ENCODE assay signal across 10 mouse cellular contexts in genomic region chrX:143739171-143739570, GRCm38 (mm10).
DNase-seq lines count a peak whose midpoint lies in the region; ATAC-seq and TF ChIP-seq lines count a peak whose summit lies in the region.
"Had no signal": no experiment of that assay in that cellular context is flagged by ENCODE, and none has a peak within 500 bp of the region (broad histone marks: within the 10 kb centered on the region; RNA-seq: fewer than 3 reads in every experiment).

No protein-coding gene starts in this region.

- no peak overlapping the region for H3K27ac ChIP-seq in forebrain, embryonic 14.5 days (ENCODE audit: low read depth, low read length)
- H3K27ac ChIP-seq in forebrain, embryonic 15.5 days (replicated peaks): no peak overlapping the region
- H3K27ac ChIP-seq in midbrain, embryonic 14.5 days (replicated peaks; ENCODE audit: low read depth, low read length): no peak overlapping the region
- no peak overlapping the region for H3K27ac ChIP-seq in midbrain, embryonic 11.5 days (ENCODE audit: low read depth, low read length)
- no peak overlapping the region for H3K27ac ChIP-seq in kidney, postnatal 0 days
- H3K27ac ChIP-seq: heart, embryonic 15.5 days; midbrain, embryonic 12.5 days had no signal

- no peaks in the 10 kb centered on the region for H3K9me3 ChIP-seq in forebrain, embryonic 14.5 days (replicated peaks; ENCODE audit: control insufficient read depth, low read length)
- H3K9me3 ChIP-seq in forebrain, embryonic 15.5 days: no peaks in the 10 kb centered on the region
- H3K9me3 ChIP-seq in midbrain, embryonic 14.5 days (ENCODE audit: control insufficient read depth, low read length): no peaks in the 10 kb centered on the region
- no peaks in the 10 kb centered on the region for H3K9me3 ChIP-seq in midbrain, embryonic 11.5 days (ENCODE audit: control insufficient read depth, low read length)
- H3K9me3 ChIP-seq in kidney, postnatal 0 days (replicated peaks; ENCODE audit: low read length): no peaks in the 10 kb centered on the region
- H3K9me3 ChIP-seq: heart, embryonic 15.5 days; midbrain, embryonic 12.5 days had no signal

- H3K4me2 ChIP-seq in forebrain, embryonic 14.5 days (ENCODE audit: low read length): no peak overlapping the region
- no peak overlapping the region for H3K4me2 ChIP-seq in forebrain, embryonic 15.5 days (replicated peaks)
- no peak overlapping the region for H3K4me2 ChIP-seq in midbrain, embryonic 14.5 days (ENCODE audit: low read length)
- no peak overlapping the region for H3K4me2 ChIP-seq in midbrain, embryonic 11.5 days
- no peak overlapping the region for H3K4me2 ChIP-seq in kidney, postnatal 0 days (ENCODE audit: low read length)
- H3K4me2 ChIP-seq: heart, embryonic 15.5 days; midbrain, embryonic 12.5 days had no signal

- no peaks in the 10 kb centered on the region for H3K4me1 ChIP-seq in forebrain, embryonic 14.5 days (ENCODE audit: control insufficient read depth, insufficient read depth, low read length)
- no peaks in the 10 kb centered on the region for H3K4me1 ChIP-seq in forebrain, embryonic 15.5 days
- H3K4me1 ChIP-seq in midbrain, embryonic 14.5 days (ENCODE audit: control insufficient read depth, insufficient read depth, low read length): no peaks in the 10 kb centered on the region
- H3K4me1 ChIP-seq in midbrain, embryonic 11.5 days (ENCODE audit: control insufficient read depth, insufficient read depth, low read length): no peaks in the 10 kb centered on the region
- no peaks in the 10 kb centered on the region for H3K4me1 ChIP-seq in kidney, postnatal 0 days (replicated peaks; ENCODE audit: insufficient read depth, low read length)
- H3K4me1 ChIP-seq: heart, embryonic 15.5 days; midbrain, embryonic 12.5 days had no signal

- peak; percentile 69 for DNase-seq in forebrain, embryonic 14.5 days (ENCODE audit: low spot score)
- peak; percentile 76 for DNase-seq in midbrain, embryonic 14.5 days
- DNase-seq in midbrain, embryonic 11.5 days (ENCODE audit: low spot score, missing footprints): no peak
- peak; percentile 70 to 72 for DNase-seq in cerebellum, postnatal 10 days
- DNase-seq in kidney, postnatal 0 days (ENCODE audit: low spot score): peak; percentile 81
- peak; percentile 35 for DNase-seq in retina, postnatal 1 day
- DNase-seq in thymus, postnatal 10 days (ENCODE audit: low spot score in 2 of 2): no peak

- H3K9ac ChIP-seq in forebrain, embryonic 14.5 days (ENCODE audit: low read length): no peak overlapping the region
- H3K9ac ChIP-seq in forebrain, embryonic 15.5 days (replicated peaks): no peak overlapping the region
- no peak overlapping the region for H3K9ac ChIP-seq in midbrain, embryonic 14.5 days (replicated peaks; ENCODE audit: low read length)
- H3K9ac ChIP-seq in midbrain, embryonic 11.5 days (ENCODE audit: low read length): no peak overlapping the region
- no peak overlapping the region for H3K9ac ChIP-seq in kidney, postnatal 0 days (ENCODE audit: low read depth, low read length)
- H3K9ac ChIP-seq: heart, embryonic 15.5 days; midbrain, embryonic 12.5 days had no signal

- peak; percentile 65; the same call in 1 of the 2 replicates for ATAC-seq in forebrain, embryonic 14.5 days
- ATAC-seq in forebrain, embryonic 15.5 days (replicated peaks): no peak
- ATAC-seq in midbrain, embryonic 14.5 days (ENCODE audit: low FRiP score, low TSS enrichment): no peak; the same call in 1 of the 2 replicates
- ATAC-seq in midbrain, embryonic 11.5 days (ENCODE audit: low FRiP score): no peak
- no peak for ATAC-seq in kidney, postnatal 0 days (replicated peaks; ENCODE audit: low FRiP score, low read depth)

- TF ChIP-seq CTCF in kidney, postnatal 0 days (IDR thresholded peaks at IDR 0.05; ENCODE audit: low read depth): peak; percentile 75

- H3K27me3 ChIP-seq in forebrain, embryonic 14.5 days (replicated peaks; ENCODE audit: control insufficient read depth, insufficient read depth, low read length): no peaks in the 10 kb centered on the region
- H3K27me3 ChIP-seq in forebrain, embryonic 15.5 days: no peaks in the 10 kb centered on the region
- H3K27me3 ChIP-seq in midbrain, embryonic 14.5 days (ENCODE audit: control insufficient read depth, insufficient read depth, low read length): no peaks in the 10 kb centered on the region
- no peaks in the 10 kb centered on the region for H3K27me3 ChIP-seq in midbrain, embryonic 11.5 days (ENCODE audit: control insufficient read depth, insufficient read depth, low read length)
- no peaks in the 10 kb centered on the region for H3K27me3 ChIP-seq in kidney, postnatal 0 days (ENCODE audit: insufficient read depth, low read length)
- H3K27me3 ChIP-seq: heart, embryonic 15.5 days; midbrain, embryonic 12.5 days had no signal

- H3K4me3 ChIP-seq in forebrain, embryonic 14.5 days (ENCODE audit: low read depth, low read length): no peak overlapping the region
- no peak overlapping the region for H3K4me3 ChIP-seq in forebrain, embryonic 15.5 days
- H3K4me3 ChIP-seq in midbrain, embryonic 14.5 days (replicated peaks; ENCODE audit: low read depth, low read length): no peak overlapping the region
- no peak overlapping the region for H3K4me3 ChIP-seq in midbrain, embryonic 11.5 days (ENCODE audit: low read depth, low read length)
- no peak overlapping the region for H3K4me3 ChIP-seq in kidney, postnatal 0 days (replicated peaks; ENCODE audit: low read depth, low read length)
- H3K4me3 ChIP-seq: heart, embryonic 15.5 days; midbrain, embryonic 12.5 days had no signal

- WGBS in forebrain, embryonic 14.5 days: 26% methylated on average over 2 of the region's 2 CpGs
- WGBS in forebrain, embryonic 15.5 days: 31% methylated on average over 2 of the region's 2 CpGs
- 21% methylated on average over 2 of the region's 2 CpGs for WGBS in midbrain, embryonic 14.5 days
- 31% methylated on average over 2 of the region's 2 CpGs for WGBS in midbrain, embryonic 11.5 days
- WGBS in kidney, postnatal 0 days: 14% methylated on average over 2 of the region's 2 CpGs

- H3K36me3 ChIP-seq in forebrain, embryonic 14.5 days (ENCODE audit: control insufficient read depth, insufficient read depth, low read length): peaks cover 5% of the 10 kb centered on the region; the same call in 1 of the 2 replicates
- H3K36me3 ChIP-seq in forebrain, embryonic 15.5 days: peaks cover 3% of the 10 kb centered on the region; the same call in 1 of the 2 replicates
- H3K36me3 ChIP-seq in midbrain, embryonic 14.5 days (ENCODE audit: control insufficient read depth, insufficient read depth, low read length): 0 out of 2 replicates have a peak, but pooled peaks cover 2% of the 10 kb centered on the region
- no peaks in the 10 kb centered on the region for H3K36me3 ChIP-seq in midbrain, embryonic 11.5 days (ENCODE audit: control insufficient read depth, insufficient read depth, low read length)
- no peaks in the 10 kb centered on the region for H3K36me3 ChIP-seq in kidney, postnatal 0 days (ENCODE audit: insufficient read depth, low read length)
- H3K36me3 ChIP-seq: heart, embryonic 15.5 days; midbrain, embryonic 12.5 days had no signal

Comparison
In these comparisons a context has a peak if more than half of its experiments do, and no peak if none do; other contexts are left out.
1. DNase-seq: peak in forebrain, embryonic 14.5 days (single experiment), midbrain, embryonic 14.5 days (single experiment), cerebellum, postnatal 10 days (2 of 2), kidney, postnatal 0 days (single experiment) and retina, postnatal 1 day (single experiment); none in midbrain, embryonic 11.5 days (single experiment) and thymus, postnatal 10 days (0 of 2).